Mouse (Mus musculus): ENCODE measurements at regions not wholly inside any gene's neighbourhood (a gene's known extent, or its start where the extent isn't known, plus 50 kb on each side); places are given as distances from the start of the nearest gene placed in this dataset.

DNA sequence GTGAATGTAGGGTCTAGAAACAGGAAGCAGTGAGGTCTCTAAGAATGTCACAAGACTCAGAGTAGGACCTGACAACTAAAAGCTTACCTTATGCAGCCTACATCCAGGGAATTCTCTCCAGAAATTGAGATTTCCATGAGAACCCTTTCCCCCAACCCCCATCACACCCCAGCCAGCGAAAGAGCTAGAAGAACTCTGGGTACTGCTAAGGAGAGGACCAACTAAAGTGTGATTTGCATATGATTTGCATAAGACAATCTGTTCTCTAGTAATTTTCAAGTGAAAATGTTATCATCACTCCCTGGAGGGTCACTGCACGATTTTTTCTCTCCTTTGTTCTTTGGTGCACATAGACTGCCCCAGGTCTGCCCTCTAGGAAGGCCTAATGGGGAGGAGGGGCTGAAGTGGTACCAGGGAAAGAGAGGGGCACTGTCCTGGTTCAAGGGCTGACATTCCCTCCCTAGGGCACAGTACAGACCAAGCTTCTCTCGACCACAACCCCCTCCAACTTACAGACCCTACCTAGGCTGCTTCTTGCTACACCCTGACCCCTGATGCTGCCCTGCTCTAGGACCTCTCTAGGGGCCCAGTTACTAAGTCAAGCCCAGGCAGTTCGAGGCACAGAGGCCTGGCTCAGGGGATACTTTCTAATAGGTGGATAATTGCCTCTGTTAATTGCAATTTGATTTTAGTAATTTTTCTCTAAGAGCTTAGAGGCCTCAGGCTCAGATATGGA, 77.4 kb upstream of the Pja1 start:
- H3K27me3 ChIP-seq (ENCODE audit: control insufficient read depth, insufficient read depth, low read length), result peaks cover 2% of the 10 kb centered on the region; the same call in 1 of the 2 replicates
- ATAC-seq (ENCODE audit: low FRiP score, low TSS enrichment), result 0 out of 2 replicates have a peak, but pooled peaks have one; percentile 46
- H3K36me3 ChIP-seq (ENCODE audit: control insufficient read depth, insufficient read depth, low read length), result no peaks in the 10 kb centered on the region
- no peaks in the 10 kb centered on the region for H3K9me3 ChIP-seq (ENCODE audit: control insufficient read depth, low read length)
- no peak overlapping the region for H3K9ac ChIP-seq (replicated peaks; ENCODE audit: low read length)
- DNase-seq, result no peak
- H3K4me1 ChIP-seq (ENCODE audit: control insufficient read depth, insufficient read depth, low read length), result 0 out of 2 replicates have a peak, but pooled peaks cover 2% of the 10 kb centered on the region
- H3K4me3 ChIP-seq (replicated peaks; ENCODE audit: low read depth, low read length), result no peak overlapping the region
- no peak overlapping the region for H3K4me2 ChIP-seq (ENCODE audit: low read length)
- H3K27ac ChIP-seq (replicated peaks; ENCODE audit: low read depth, low read length), result no peak overlapping the region
- WGBS, result 44% methylated on average over 4 of the region's 4 CpGs

DNA sequence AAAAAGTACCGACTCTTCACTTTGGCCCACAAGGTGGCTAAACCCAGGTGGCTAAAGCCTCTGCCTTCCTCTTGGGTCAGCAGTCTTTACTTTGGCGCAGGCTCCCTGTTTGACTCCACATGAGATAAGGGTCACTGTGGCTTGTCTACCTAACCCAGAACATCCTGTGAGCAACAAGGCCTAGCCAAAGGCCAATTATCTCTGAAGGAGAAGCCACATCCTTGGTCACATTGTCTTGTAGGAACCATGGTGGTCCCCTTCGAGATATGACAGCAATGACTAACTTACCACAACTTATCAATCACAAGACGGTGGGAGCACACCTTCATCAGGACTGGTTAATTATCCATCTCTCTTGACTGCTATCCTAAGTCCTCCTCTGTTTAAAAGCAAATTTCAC, 73.3 kb upstream of the Pja1 start:
- no peaks in the 10 kb centered on the region; the same call in 1 of the 2 replicates for H3K4me1 ChIP-seq (ENCODE audit: control insufficient read depth, insufficient read depth, low read length)
- H3K27me3 ChIP-seq (ENCODE audit: control insufficient read depth, insufficient read depth, low read length), result peaks cover 2% of the 10 kb centered on the region; the same call in 1 of the 2 replicates
- no peak overlapping the region for H3K4me3 ChIP-seq (replicated peaks; ENCODE audit: low read depth, low read length)
- no peaks in the 10 kb centered on the region for H3K36me3 ChIP-seq (ENCODE audit: control insufficient read depth, insufficient read depth, low read length)
- no peaks in the 10 kb centered on the region for H3K9me3 ChIP-seq (ENCODE audit: control insufficient read depth, low read length)
- DNase-seq (no peak), ATAC-seq (ENCODE audit: low FRiP score, low TSS enrichment) (no peak)
- 92% methylated on average over 4 of the region's 4 CpGs for WGBS
- no peak overlapping the region for H3K4me2 ChIP-seq (ENCODE audit: low read length)
- H3K9ac ChIP-seq (replicated peaks; ENCODE audit: low read length), result no peak overlapping the region
- no peak overlapping the region for H3K27ac ChIP-seq (replicated peaks; ENCODE audit: low read depth, low read length)

DNA sequence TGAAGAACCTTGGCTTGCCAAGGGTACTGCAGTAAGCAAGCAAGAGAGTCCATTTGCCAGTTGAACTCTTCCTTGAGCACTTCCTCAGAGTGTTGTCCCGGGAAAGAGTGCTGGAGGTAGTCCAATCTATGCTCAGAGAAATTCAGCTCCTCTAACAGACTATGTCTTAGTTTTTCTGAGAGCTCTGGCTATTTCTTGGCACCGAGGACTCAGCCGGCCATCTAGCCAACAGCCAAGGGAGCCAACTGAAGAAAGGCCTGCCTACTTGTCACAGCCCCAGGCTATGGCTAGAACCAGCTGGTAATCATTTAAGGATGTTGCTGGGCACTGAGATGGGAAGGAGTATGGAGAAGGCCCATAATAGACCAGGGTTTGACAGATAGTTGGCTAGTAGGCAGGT, 70.8 kb upstream of the Pja1 start:
- Histone ChIP-seq H3K9ac (replicated peaks; ENCODE audit: low read length) (no peak overlapping the region), H3K4me1 (ENCODE audit: control insufficient read depth, insufficient read depth, low read length) (no peaks in the 10 kb centered on the region; the same call in 1 of the 2 replicates), H3K27me3 (ENCODE audit: control insufficient read depth, insufficient read depth, low read length) (no peaks in the 10 kb centered on the region; the same call in 1 of the 2 replicates), H3K4me3 (replicated peaks; ENCODE audit: low read depth, low read length) (no peak overlapping the region), H3K4me2 (ENCODE audit: low read length) (no peak overlapping the region), H3K9me3 (ENCODE audit: control insufficient read depth, low read length) (no peaks in the 10 kb centered on the region), H3K36me3 (ENCODE audit: control insufficient read depth, insufficient read depth, low read length) (no peaks in the 10 kb centered on the region), H3K27ac (replicated peaks; ENCODE audit: low read depth, low read length) (no peak overlapping the region)
- ATAC-seq (ENCODE audit: low FRiP score, low TSS enrichment) (no peak), DNase-seq (no peak)
- 84% methylated on average over 3 of the region's 3 CpGs for WGBS

DNA sequence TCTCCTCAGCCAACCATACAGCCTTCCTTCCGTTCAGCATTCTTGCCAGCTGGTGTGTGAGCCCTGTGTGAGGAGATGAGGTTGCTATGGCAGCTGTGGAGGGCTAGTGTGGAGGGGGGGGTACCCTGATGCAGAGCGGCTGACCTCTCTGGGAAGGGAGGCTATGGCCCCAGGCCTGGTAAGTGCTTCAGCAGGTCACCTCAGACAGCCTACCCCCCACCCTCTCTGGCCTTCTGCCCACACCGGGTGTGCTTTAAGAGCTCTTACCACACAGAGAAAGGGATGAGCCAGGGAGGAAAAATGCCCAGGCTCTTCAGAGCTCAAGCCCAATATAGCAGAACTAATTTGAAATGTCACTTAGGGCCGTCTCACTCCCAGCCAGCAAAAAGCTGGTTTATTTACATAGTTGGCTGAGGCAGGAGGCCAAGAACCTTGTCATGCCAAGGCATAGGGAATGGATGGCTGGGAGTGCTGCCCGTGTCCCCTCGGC, 69.1 kb upstream of the Pja1 start:
- DNase-seq (peak; percentile 60), ATAC-seq (ENCODE audit: low FRiP score, low TSS enrichment) (peak; percentile 83)
- Histone ChIP-seq H3K27ac (replicated peaks; ENCODE audit: low read depth, low read length) (no peak overlapping the region), H3K4me3 (replicated peaks; ENCODE audit: low read depth, low read length) (no peak overlapping the region), H3K36me3 (ENCODE audit: control insufficient read depth, insufficient read depth, low read length) (no peaks in the 10 kb centered on the region), H3K9ac (replicated peaks; ENCODE audit: low read length) (no peak overlapping the region), H3K4me1 (ENCODE audit: control insufficient read depth, insufficient read depth, low read length) (no peaks in the 10 kb centered on the region; the same call in 1 of the 2 replicates), H3K9me3 (ENCODE audit: control insufficient read depth, low read length) (no peaks in the 10 kb centered on the region), H3K4me2 (ENCODE audit: low read length) (no peak overlapping the region), H3K27me3 (ENCODE audit: control insufficient read depth, insufficient read depth, low read length) (no peaks in the 10 kb centered on the region; the same call in 1 of the 2 replicates)
- WGBS, result 44% methylated on average over 6 of the region's 6 CpGs

DNA sequence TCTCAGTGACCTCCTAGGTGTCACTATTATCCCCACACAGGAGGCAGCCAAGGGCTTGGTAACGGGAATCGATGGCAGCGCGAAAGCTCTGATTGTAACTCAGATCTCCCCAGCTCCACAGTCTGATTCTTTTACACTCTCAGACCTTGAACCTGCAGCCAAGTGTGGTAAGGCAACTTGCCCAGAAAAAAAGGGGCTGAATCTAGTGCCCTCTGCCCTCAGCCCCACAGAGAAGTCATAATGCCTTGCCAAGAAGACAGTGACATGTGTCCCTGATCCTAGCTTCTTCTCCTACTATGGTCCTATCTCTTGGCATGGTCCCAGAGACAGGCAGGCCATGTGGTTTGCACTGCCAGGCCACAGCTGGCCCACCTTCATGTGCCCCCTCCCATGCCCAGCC, 68.6 kb upstream of the Pja1 start:
- no peak overlapping the region for H3K27ac ChIP-seq (replicated peaks; ENCODE audit: low read depth, low read length)

DNA sequence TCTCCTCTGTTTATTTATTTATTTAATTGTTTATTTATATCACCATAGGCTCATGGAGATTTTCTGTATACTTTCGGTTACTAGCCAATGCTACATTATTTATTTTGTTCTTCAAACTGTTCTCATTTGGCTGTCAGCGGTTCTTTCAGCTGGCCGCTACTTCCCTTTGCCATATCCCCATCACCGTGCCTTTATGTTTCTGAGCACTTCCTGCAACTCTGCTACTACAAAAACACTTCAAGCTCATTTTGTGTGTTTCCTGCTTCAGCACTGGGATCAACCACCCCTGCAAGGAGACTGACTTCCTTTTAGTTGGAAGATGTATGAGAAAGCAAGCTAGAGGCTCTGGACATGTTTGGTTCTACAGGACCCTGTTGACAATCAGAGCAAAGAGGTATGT, 66.7 kb upstream of the Pja1 start:
- Histone ChIP-seq H3K4me3 (replicated peaks; ENCODE audit: low read depth, low read length) (no peak overlapping the region), H3K27me3 (ENCODE audit: control insufficient read depth, insufficient read depth, low read length) (peaks cover 5% of the 10 kb centered on the region; the same call in 1 of the 2 replicates), H3K9me3 (ENCODE audit: control insufficient read depth, low read length) (no peaks in the 10 kb centered on the region), H3K36me3 (ENCODE audit: control insufficient read depth, insufficient read depth, low read length) (no peaks in the 10 kb centered on the region), H3K4me2 (ENCODE audit: low read length) (no peak overlapping the region), H3K27ac (replicated peaks; ENCODE audit: low read depth, low read length) (no peak overlapping the region), H3K4me1 (ENCODE audit: control insufficient read depth, insufficient read depth, low read length) (no peaks in the 10 kb centered on the region; the same call in 1 of the 2 replicates), H3K9ac (replicated peaks; ENCODE audit: low read length) (no peak overlapping the region)
- DNase-seq, result no peak
- ATAC-seq (ENCODE audit: low FRiP score, low TSS enrichment), result no peak
- WGBS, result 94% methylated on average over 4 of the region's 4 CpGs

More for the DNA sequence above, 68.6 kb upstream of the Pja1 start:
- 76% methylated on average over 4 of the region's 4 CpGs for WGBS
- Histone ChIP-seq H3K36me3 (ENCODE audit: control insufficient read depth, insufficient read depth, low read length) (no peaks in the 10 kb centered on the region), H3K27me3 (ENCODE audit: control insufficient read depth, insufficient read depth, low read length) (no peaks in the 10 kb centered on the region; the same call in 1 of the 2 replicates), H3K4me3 (replicated peaks; ENCODE audit: low read depth, low read length) (no peak overlapping the region), H3K9me3 (ENCODE audit: control insufficient read depth, low read length) (no peaks in the 10 kb centered on the region), H3K4me2 (ENCODE audit: low read length) (no peak overlapping the region), H3K4me1 (ENCODE audit: control insufficient read depth, insufficient read depth, low read length) (no peaks in the 10 kb centered on the region; the same call in 1 of the 2 replicates), H3K9ac (replicated peaks; ENCODE audit: low read length) (no peak overlapping the region)
- no peak for DNase-seq
- no peak for ATAC-seq (ENCODE audit: low FRiP score, low TSS enrichment)

DNA sequence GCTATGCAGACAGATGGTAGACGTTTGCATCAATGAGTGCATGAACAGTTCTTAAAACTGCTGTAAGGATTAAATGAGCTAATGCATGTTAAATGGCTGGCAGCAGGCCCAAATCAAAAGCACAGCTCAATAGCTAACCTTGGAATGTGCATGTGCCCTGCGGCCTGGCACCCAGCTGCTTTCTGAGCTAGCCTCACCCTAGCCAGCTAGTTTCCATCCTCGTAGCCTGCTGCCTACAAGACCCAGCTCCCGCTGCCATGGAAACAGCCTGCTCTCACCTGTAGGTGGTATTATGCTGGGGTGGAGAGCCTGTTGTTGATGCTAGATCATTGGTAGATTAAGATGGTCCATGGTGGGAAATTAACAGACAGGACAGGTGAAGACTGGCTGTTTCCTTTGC, 63.8 kb upstream of the Pja1 start:
- H3K4me1 ChIP-seq (ENCODE audit: control insufficient read depth, insufficient read depth, low read length), result no peaks in the 10 kb centered on the region; the same call in 1 of the 2 replicates
- 61% methylated on average over 4 of the region's 4 CpGs for WGBS
- peaks cover 5% of the 10 kb centered on the region; the same call in 1 of the 2 replicates for H3K27me3 ChIP-seq (ENCODE audit: control insufficient read depth, insufficient read depth, low read length)
- no peaks in the 10 kb centered on the region for H3K9me3 ChIP-seq (ENCODE audit: control insufficient read depth, low read length)
- H3K9ac ChIP-seq (replicated peaks; ENCODE audit: low read length), result no peak overlapping the region
- H3K4me2 ChIP-seq (ENCODE audit: low read length), result no peak overlapping the region
- ATAC-seq (ENCODE audit: low FRiP score, low TSS enrichment) (no peak), DNase-seq (peak; percentile 36)
- no peak overlapping the region for H3K4me3 ChIP-seq (replicated peaks; ENCODE audit: low read depth, low read length)
- no peaks in the 10 kb centered on the region for H3K36me3 ChIP-seq (ENCODE audit: control insufficient read depth, insufficient read depth, low read length)
- H3K27ac ChIP-seq (replicated peaks; ENCODE audit: low read depth, low read length), result no peak overlapping the region

DNA sequence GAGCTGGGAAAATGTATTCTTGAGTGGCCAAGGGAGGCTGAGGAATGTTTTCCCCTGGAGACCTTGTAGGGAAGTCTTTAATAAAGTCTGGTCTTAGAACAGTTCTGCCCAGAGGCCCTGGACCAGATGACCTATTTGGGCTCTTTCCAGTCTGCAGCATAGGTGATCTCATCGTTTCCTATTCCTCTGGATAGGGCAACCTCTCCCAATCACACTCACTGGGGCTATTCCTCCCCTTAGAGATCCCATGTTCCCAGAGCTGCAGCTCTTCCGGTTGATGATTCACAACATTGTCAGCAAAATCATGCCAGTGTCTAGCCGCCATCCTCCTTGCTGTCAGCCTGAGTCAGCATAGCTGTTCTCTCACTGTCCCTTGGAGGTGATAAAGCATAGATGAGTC, 60.1 kb upstream of the Pja1 start:
- Histone ChIP-seq H3K9me3 (ENCODE audit: control insufficient read depth, low read length) (no peaks in the 10 kb centered on the region), H3K9ac (replicated peaks; ENCODE audit: low read length) (no peak overlapping the region), H3K4me2 (ENCODE audit: low read length) (no peak overlapping the region), H3K27me3 (ENCODE audit: control insufficient read depth, insufficient read depth, low read length) (peaks cover 5% of the 10 kb centered on the region; the same call in 1 of the 2 replicates), H3K36me3 (ENCODE audit: control insufficient read depth, insufficient read depth, low read length) (no peaks in the 10 kb centered on the region), H3K27ac (replicated peaks; ENCODE audit: low read depth, low read length) (no peak overlapping the region), H3K4me1 (ENCODE audit: control insufficient read depth, insufficient read depth, low read length) (no peaks in the 10 kb centered on the region), H3K4me3 (replicated peaks; ENCODE audit: low read depth, low read length) (no peak overlapping the region)
- ATAC-seq (ENCODE audit: low FRiP score, low TSS enrichment) (no peak), DNase-seq (no peak)
- WGBS, result 78% methylated on average over 3 of the region's 3 CpGs

DNA sequence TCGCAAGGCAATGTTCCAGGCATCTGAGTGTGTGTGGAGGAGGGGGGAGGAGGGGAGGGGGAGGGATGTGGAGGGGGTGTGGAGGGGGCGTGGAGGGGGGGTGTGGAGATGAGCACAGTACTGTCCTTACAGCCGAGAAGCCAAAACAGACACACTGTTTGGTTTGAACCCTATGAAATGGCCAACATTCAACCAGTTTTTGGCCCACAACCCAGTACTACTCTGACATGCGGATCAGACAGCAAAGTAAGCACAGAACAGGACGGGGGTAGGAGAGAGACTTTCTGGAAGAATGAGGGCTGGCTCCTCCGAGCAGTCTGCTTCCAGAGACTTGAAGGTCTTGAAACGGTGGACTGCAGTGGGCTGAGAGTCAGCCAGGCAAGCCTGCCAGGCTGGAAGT, 59.4 kb upstream of the Pja1 start:
- ATAC-seq (ENCODE audit: low FRiP score, low TSS enrichment) (no peak), DNase-seq (no peak)
- Histone ChIP-seq H3K36me3 (ENCODE audit: control insufficient read depth, insufficient read depth, low read length) (no peaks in the 10 kb centered on the region), H3K4me2 (ENCODE audit: low read length) (no peak overlapping the region), H3K9ac (replicated peaks; ENCODE audit: low read length) (no peak overlapping the region), H3K9me3 (ENCODE audit: control insufficient read depth, low read length) (no peaks in the 10 kb centered on the region), H3K27ac (replicated peaks; ENCODE audit: low read depth, low read length) (no peak overlapping the region), H3K27me3 (ENCODE audit: control insufficient read depth, insufficient read depth, low read length) (peaks cover 5% of the 10 kb centered on the region; the same call in 1 of the 2 replicates), H3K4me1 (ENCODE audit: control insufficient read depth, insufficient read depth, low read length) (no peaks in the 10 kb centered on the region), H3K4me3 (replicated peaks; ENCODE audit: low read depth, low read length) (no peak overlapping the region)
- WGBS, result 62% methylated on average over 7 of the region's 7 CpGs

Data from midbrain, embryonic 14.5 days (tissue).